Mouse (Mus musculus) megakaryocyte, adult 5-6 weeks (primary cell): ENCODE results near the gene Diras1. TPM values are rescaled to one million over a fixed set of nuclear protein-coding genes. Genes with fewer than 3 reads are reported as not detected.

ENCODE experiments used
- ATAC-seq: 2 replicates; pipeline ENCODE4 v1.8.0; 2016; ENCODE audit warnings: mild to moderate bottlenecking, inconsistent platforms; ENCODE audit not compliant: poor library complexity, severe bottlenecking
- total RNA-seq, 2 experiments: library from RNA; stranded (forward) in 1 of 2; stranded (reverse) in 1 of 2; fragments of 153-499, 151-499 nt in 1 of 2; fragments of 221-1000, 200-1000 nt in 1 of 2; gene quantifications; 2 replicates each; pipeline versions ENCODE4 v1.2.3 to v1.2.4; 2015 to 2017

Diras1 gene
- total RNA-seq, 2 experiments from 2014 or later: not detected

DNA sequence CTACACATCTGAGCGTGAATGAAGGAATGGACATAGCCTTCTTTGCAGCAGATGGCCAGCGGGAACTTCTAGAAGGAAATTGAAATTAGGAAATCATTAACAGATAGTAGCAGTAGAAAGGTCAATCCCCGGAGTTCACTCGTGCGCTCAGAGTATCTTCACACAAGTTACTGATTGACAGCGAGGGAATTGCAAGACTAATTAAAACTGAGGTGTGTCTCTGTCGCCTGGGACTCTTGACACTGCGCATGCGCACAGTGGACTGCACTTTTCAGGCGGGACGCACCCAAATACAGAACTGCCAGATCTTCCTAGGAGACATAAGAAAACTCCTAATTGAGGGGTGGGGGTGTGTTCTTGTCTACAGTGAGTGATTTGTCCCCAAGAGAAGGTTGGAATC is 50.0 kb downstream of the Diras1 start:
- ATAC-seq: no peak

GRCm38 (mm10) chr10:80973722-80974121 is 51.7 kb downstream of the Diras1 start:
- ATAC-seq: no peak

DNA sequence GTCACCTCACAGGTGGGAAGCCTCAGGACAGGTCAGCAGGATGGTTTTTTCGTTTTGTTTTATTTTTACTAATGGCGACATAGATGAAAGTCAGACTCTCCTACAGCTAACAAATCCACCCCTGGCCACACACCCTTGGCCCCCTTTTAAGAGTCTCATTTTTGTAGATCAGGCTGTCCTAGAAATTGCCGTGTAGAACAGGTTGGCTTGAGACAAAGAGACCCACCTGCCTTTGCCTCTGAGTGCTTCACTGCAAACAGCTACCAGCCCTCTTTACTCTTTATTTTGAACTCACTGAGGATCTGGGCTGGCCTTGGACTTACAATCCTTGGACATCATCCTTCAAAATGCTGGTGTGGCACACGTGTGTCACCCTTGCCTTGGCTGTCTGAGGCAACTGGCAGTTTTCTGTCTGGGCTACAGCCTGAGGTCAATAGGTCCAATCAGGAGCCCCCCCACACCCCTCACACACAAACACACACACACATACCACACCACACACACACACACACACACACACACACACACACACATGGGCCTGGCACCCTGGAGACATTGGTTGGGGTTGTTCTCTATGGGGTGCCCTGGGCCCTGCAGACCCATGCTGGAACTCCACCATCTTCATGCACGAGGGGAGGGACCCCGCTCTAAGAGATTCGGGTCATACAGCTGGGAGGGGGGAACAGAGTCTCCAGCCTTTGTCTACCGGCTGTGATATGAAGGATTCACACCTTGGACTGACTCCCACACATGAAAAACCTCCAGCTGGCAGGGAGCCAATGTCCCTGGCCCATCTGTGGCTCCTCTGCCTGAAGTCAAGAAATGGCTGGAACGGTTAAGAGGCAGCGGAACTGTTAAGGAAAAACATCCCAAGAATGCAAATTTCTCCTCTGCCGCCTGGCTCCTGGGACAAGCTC is 53.1 kb downstream of the Diras1 start:
- ATAC-seq: no peak

- ATAC-seq: no peak
Measured at GRCm38 (mm10) chr10:80971533-80971932, 53.9 kb downstream of the Diras1 start.

DNA sequence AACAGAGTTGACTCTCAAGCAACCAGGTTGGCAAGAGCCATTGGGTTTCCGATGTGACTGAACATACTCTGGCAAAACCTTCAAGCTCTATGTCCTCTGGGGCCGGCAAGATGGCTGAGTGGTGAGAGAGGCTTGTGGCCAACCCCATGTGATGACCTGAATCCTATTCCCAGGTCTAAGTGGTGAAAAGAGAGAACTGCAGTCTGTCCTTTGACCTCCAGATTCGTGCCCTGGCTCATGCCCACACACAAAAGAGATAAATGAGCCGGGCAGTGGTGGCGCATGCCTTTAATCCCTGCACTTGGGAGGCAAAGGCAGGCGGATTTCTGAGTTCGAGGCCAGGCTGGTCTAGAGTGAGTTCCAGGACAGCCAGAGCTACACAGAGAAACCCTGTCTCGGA is 55.3 kb downstream of the Diras1 start:
- no peak for ATAC-seq

Other genes with a start within 250 kb of the Diras1 start
- 45.8 and 46.6 TPM in 2 replicates for gene Sf3a2, start 227.5 kb downstream of the Diras1 start, total RNA-seq (2015)
- 13.1 and 20.4 TPM in 2 replicates for gene Sf3a2, start 227.5 kb downstream of the Diras1 start, total RNA-seq (2017)
- gene Plekhj1, start 227.0 kb downstream of the Diras1 start, total RNA-seq (2015): 82.4 and 84.3 TPM in 2 replicates
- 35.5 and 43.5 TPM in 2 replicates for gene Plekhj1, start 227.0 kb downstream of the Diras1 start, total RNA-seq (2017)
- not detected in 2 replicates for gene Amh, start 220.4 kb downstream of the Diras1 start, total RNA-seq (2015)
- not detected in 2 replicates for gene Amh, start 220.4 kb downstream of the Diras1 start, total RNA-seq (2017)
- gene Jsrp1, start 212.2 kb downstream of the Diras1 start, total RNA-seq (2015): not detected in 2 replicates
- not detected in 2 replicates for gene Jsrp1, start 212.2 kb downstream of the Diras1 start, total RNA-seq (2017)
- gene Oaz1, start 199.0 kb downstream of the Diras1 start, total RNA-seq (2015): 1,171 and 1,242 TPM in 2 replicates
- 206 and 296 TPM in 2 replicates for gene Oaz1, start 199.0 kb downstream of the Diras1 start, total RNA-seq (2017)
- gene Lingo3, start 181.6 kb downstream of the Diras1 start, total RNA-seq (2015): not detected in 2 replicates
- gene Lingo3, start 181.6 kb downstream of the Diras1 start, total RNA-seq (2017): not detected in 2 replicates
- gene Lsm7, start 170.5 kb downstream of the Diras1 start, total RNA-seq (2015): 56.6 and 58.0 TPM in 2 replicates
- gene Lsm7, start 170.5 kb downstream of the Diras1 start, total RNA-seq (2017): 104 and 130 TPM in 2 replicates
- gene Sppl2b, start 170.4 kb downstream of the Diras1 start, total RNA-seq (2015): 10.1 and 10.4 TPM in 2 replicates
- gene Sppl2b, start 170.4 kb downstream of the Diras1 start, total RNA-seq (2017): 9.1 and 15.1 TPM in 2 replicates
- not detected in 2 replicates for gene Tmprss9, start 153.8 kb downstream of the Diras1 start, total RNA-seq (2015)
- not detected in 2 replicates for gene Tmprss9, start 153.8 kb downstream of the Diras1 start, total RNA-seq (2017)
- 60.1 and 74.7 TPM in 2 replicates for gene Timm13, start 124.7 kb downstream of the Diras1 start, total RNA-seq (2015)
- 31.8 and 44.9 TPM in 2 replicates for gene Timm13, start 124.7 kb downstream of the Diras1 start, total RNA-seq (2017)
- gene Lmnb2, start 107.4 kb downstream of the Diras1 start, total RNA-seq (2015): 7.7 and 9.5 TPM in 2 replicates
- gene Lmnb2, start 107.4 kb downstream of the Diras1 start, total RNA-seq (2017): 35.2 and 35.8 TPM in 2 replicates
- gene Gadd45b, start 95.6 kb downstream of the Diras1 start, total RNA-seq (2015): 11.0 and 12.9 TPM in 2 replicates
- gene Gadd45b, start 95.6 kb downstream of the Diras1 start, total RNA-seq (2017): 9.4 and 20.3 TPM in 2 replicates
- 0.11 TPM in 1 of 2 replicates, not detected in the other for gene Gng7, start 10.7 kb downstream of the Diras1 start, total RNA-seq (2015)
- gene Gng7, start 10.7 kb downstream of the Diras1 start, total RNA-seq (2017): 0.26 TPM in 1 of 2 replicates, not detected in the other
- 3.9 and 6.0 TPM in 2 replicates for gene Slc39a3, start 11.8 kb upstream of the Diras1 start, total RNA-seq (2015)
- 6.2 and 10.2 TPM in 2 replicates for gene Slc39a3, start 11.8 kb upstream of the Diras1 start, total RNA-seq (2017)
- 30.3 and 30.7 TPM in 2 replicates for gene Sgta, start 34.5 kb upstream of the Diras1 start, total RNA-seq (2015)
- gene Sgta, start 34.5 kb upstream of the Diras1 start, total RNA-seq (2017): 33.3 and 38.7 TPM in 2 replicates
- gene Thop1, start 44.4 kb upstream of the Diras1 start, total RNA-seq (2015): 0.82 and 1.5 TPM in 2 replicates
- 3.4 and 4.3 TPM in 2 replicates for gene Thop1, start 44.4 kb upstream of the Diras1 start, total RNA-seq (2017)
- gene Creb3l3, start 73.2 kb upstream of the Diras1 start, total RNA-seq (2015): 0.50 and 0.58 TPM in 2 replicates
- 0.40 and 0.89 TPM in 2 replicates for gene Creb3l3, start 73.2 kb upstream of the Diras1 start, total RNA-seq (2017)
- 33.9 and 40.6 TPM in 2 replicates for gene Map2k2, start 80.3 kb upstream of the Diras1 start, total RNA-seq (2015)
- gene Map2k2, start 80.3 kb upstream of the Diras1 start, total RNA-seq (2017): 38.2 and 47.8 TPM in 2 replicates
- gene Zbtb7a, start 109.6 kb upstream of the Diras1 start, total RNA-seq (2015): 25.0 and 27.0 TPM in 2 replicates
- gene Zbtb7a, start 109.6 kb upstream of the Diras1 start, total RNA-seq (2017): 8.8 and 14.5 TPM in 2 replicates
- 10.1 and 13.7 TPM in 2 replicates for gene Pias4, start 142.3 kb upstream of the Diras1 start, total RNA-seq (2015)
- gene Pias4, start 142.3 kb upstream of the Diras1 start, total RNA-seq (2017): 12.9 and 13.3 TPM in 2 replicates
- 394 and 408 TPM in 2 replicates for gene Eef2, start 151.0 kb upstream of the Diras1 start, total RNA-seq (2015)
- gene Eef2, start 151.0 kb upstream of the Diras1 start, total RNA-seq (2017): 983 and 1,066 TPM in 2 replicates
- 9.8 and 12.7 TPM in 2 replicates for gene Dapk3, start 157.3 kb upstream of the Diras1 start, total RNA-seq (2015)
- 27.5 and 36.6 TPM in 2 replicates for gene Dapk3, start 157.3 kb upstream of the Diras1 start, total RNA-seq (2017)
- not detected in 2 replicates for gene 4930442H23Rik, start 158.2 kb upstream of the Diras1 start, total RNA-seq (2015)
- gene 4930442H23Rik, start 158.2 kb upstream of the Diras1 start, total RNA-seq (2017): not detected in 2 replicates
- gene Nmrk2, start 176.4 kb upstream of the Diras1 start, total RNA-seq (2015): not detected in 2 replicates
- gene Nmrk2, start 176.4 kb upstream of the Diras1 start, total RNA-seq (2017): not detected in 2 replicates
- not detected in 2 replicates for gene Atcay, start 205.2 kb upstream of the Diras1 start, total RNA-seq (2015)
- gene Atcay, start 205.2 kb upstream of the Diras1 start, total RNA-seq (2017): not detected in 2 replicates
- gene Zfr2, start 207.5 kb upstream of the Diras1 start, total RNA-seq (2015): not detected in 2 replicates
- 0.16 and 0.26 TPM in 2 replicates for gene Zfr2, start 207.5 kb upstream of the Diras1 start, total RNA-seq (2017)
- 5.4 and 5.9 TPM in 2 replicates for gene Matk, start 227.3 kb upstream of the Diras1 start, total RNA-seq (2015)
- gene Matk, start 227.3 kb upstream of the Diras1 start, total RNA-seq (2017): 7.5 and 8.1 TPM in 2 replicates
- 52.1 and 67.0 TPM in 2 replicates for gene Mrpl54, start 241.3 kb upstream of the Diras1 start, total RNA-seq (2015)
- 97.4 and 154 TPM in 2 replicates for gene Mrpl54, start 241.3 kb upstream of the Diras1 start, total RNA-seq (2017)
- 16.4 and 20.2 TPM in 2 replicates for gene Apba3, start 241.3 kb upstream of the Diras1 start, total RNA-seq (2015)
- 11.5 and 15.0 TPM in 2 replicates for gene Apba3, start 241.3 kb upstream of the Diras1 start, total RNA-seq (2017)